Mouse (Mus musculus): Measurements from ENCODE around the gene Ins1. TPM values are rescaled to one million over a fixed set of nuclear protein-coding genes. Genes with fewer than 3 reads are reported as not detected.

The Ins1 gene
- polyA plus RNA-seq (2015; fragmentation: Nextera tagmentation; extraction: Ambion mirVana): 34.2 and 44.1 TPM in 2 replicates

DNA sequence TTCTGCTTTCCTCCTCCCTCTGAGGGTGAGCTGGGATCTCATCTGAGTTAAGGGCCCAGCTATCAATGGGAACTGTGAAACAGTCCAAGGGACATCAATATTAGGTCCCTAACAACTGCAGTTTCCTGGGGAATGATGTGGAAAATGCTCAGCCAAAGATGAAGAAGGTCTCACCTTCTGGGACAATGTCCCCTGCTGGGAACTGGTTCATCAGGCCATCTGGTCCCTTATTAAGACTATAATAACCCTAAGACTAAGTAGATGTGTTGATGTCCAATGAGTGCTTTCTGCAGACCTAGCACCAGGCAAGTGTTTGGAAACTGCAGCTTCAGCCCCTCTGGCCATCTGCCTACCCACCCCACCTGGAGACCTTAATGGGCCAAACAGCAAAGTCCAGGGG, at the start of gene Ins1:
Gene Ins1, plus strand, starts transcription at position 301 of the 400 bp plus-strand sequence.
- Histone ChIP-seq H3K27ac (ENCODE audit: low read length) (no peak within 1 kb of the TSS), H3K4me3 (ENCODE audit: low read length) (no peak within 1 kb of the TSS), H3K4me2 (ENCODE audit: low read depth, low read length) (no peak within 1 kb of the TSS), H3K27me3 (replicated peaks; ENCODE audit: control insufficient read depth, insufficient read depth, low read length) (no peaks in the 10 kb centered on the region), H3K9me3 (ENCODE audit: control insufficient read depth, low read length) (no peaks in the 10 kb centered on the region), H3K9ac (ENCODE audit: low read depth, low read length) (no peak within 1 kb of the TSS), H3K36me3 (ENCODE audit: control insufficient read depth, insufficient read depth, low read length) (no peaks in the 10 kb centered on the region), H3K4me1 (ENCODE audit: control insufficient read depth, insufficient read depth, low read length) (no peaks in the 10 kb centered on the region)
- ATAC-seq: no peak

All from intestine, embryonic 16.5 days (tissue).